Mouse (Mus musculus) cerebellum, adult 8-10 months (tissue): ENCODE data around the gene Lypd3.
"Not testable (repeated sequence)": the region's sequence is repeated elsewhere in the genome, so short reads cannot be mapped to it uniquely, and the experiment has no call there.

Experiments
- DNase-seq: peaks from one replicate; pipeline ENCODE4 v3.0.0; 2022

The Lypd3 gene

GRCm38 (mm10) chr7:24614816-24615215, 21.5 kb upstream of the Lypd3 start:
- DNase-seq: no peak

- no peak for DNase-seq
Observed at GRCm38 (mm10) chr7:24617763-24618162, 18.6 kb upstream of the Lypd3 start.

DNA sequence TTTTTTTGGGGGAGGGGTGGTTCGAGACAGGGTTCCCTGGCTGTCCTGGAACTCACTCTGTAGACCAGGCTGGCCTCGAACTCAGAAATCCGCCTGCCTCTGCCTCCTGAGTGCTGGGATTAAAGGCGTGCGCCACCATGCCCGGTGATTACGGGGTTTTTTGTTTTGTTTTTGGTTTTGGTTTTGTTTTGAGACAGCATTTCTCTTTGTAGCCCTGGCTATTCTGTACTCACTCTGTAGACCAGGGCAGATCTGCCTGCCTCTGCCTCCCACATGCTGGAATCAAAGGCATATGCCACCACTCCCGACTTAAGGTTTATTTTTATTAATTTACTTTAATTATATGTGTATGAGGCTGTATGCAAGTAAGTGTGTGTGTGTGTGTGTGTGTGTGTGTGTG, 18.0 kb upstream of the Lypd3 start:
- DNase-seq: not testable (repeated sequence)

DNA sequence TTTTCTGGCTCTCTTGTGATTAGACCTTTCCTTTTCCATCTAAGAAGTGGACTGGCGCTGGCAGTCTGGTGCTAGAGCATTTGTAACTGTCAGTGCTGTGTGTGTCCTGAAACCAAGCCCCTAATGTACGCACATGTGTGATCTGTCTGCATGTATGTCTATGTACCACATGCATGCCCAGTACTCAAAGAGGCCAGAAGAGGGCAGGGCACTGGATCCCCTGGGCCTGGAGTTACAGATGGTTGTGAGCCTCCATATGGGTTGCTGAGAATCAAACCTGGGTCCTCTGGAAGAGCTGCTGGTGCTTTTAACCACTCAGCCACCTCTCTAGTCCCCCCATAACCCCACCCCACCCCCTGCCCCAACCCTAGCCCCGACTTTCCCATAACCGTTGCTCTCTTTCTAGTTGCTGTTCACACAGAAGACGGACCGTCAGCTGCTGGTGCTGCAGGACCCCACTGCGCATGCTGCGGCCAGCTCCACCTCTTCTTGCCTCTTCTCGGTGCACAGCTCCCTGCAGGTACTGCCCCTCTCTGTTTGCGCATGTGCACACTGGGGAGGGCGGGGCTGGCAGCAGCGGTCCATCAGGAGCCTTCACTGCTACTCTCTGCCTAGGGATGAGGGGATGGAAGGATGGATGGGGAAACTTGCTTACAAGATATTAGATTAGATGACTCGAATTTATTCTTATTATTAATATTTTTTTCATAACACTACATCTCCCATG, 16.5 kb upstream of the Lypd3 start:
- no peak for DNase-seq

DNA sequence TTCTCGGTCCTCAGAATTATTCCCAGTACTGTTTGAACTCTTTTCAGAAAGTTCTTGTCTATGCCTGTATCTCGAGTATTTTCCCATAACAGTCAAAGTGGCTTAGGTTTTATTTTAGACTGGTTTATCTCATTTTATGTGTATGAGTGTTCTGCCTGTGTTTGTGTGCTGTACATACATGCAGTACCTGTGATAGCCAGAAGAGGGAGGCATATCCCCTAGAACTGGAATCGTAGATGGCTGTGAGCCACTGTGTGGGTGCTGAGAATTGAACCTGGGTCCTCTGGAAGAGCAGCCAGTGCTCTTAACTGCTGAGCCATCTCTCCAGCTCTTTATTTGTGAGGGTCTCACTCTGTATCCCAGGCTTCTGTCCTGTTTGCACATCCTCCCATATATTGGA, 15.2 kb upstream of the Lypd3 start:
- no peak for DNase-seq

GRCm38 (mm10) chr7:24622967-24623366, 13.4 kb upstream of the Lypd3 start:
- no peak for DNase-seq

DNA sequence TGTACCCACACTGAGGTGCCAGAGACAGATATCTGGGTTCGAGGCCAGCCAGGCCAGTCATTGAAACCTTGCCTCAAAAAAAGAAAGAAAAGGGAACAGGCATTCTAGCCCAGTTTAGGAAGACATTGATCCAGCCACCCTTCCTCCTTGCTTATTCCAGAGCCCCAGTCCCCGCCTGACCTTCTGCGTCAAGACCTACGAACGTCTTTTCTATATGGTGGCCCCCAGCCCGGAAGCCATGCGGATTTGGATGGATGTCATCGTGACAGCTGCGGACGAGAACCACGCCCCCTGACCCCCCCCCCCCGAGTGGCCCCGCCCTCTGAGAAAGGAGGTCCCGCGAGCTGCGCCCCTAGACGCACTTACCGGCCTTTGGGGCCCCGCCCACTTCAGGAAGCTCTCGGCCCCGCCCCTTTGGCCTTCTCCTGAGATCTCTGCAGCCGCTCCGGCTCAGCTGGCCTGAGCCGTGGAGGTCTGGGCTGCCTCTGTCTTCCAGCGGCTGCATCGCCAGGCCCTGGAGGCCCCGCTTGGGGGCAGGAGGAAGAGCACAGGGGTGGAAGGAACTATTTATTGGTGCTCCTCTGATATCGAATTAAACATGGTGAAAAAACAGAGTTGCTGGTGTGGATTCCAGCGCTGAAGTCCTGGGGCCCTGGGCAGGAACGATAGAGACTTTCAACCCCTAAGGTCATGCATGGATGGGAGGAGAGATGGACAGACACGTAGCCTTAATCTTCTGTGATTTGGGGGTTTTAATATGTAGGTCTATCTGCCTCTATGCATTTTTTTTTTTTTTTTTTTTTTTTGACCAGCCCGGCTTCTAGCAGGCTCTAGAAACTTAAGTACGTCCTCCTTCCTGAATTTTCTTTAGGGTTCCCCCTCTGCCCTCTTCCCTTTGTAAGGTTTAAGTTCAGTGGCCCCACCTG, 7.4 kb upstream of the Lypd3 start:
- peak; percentile 26 for DNase-seq

- DNase-seq: no peak
Observed at GRCm38 (mm10) chr7:24629672-24630071, 6.7 kb upstream of the Lypd3 start.

- no peak for DNase-seq
Observed at GRCm38 (mm10) chr7:24630116-24630880, 6.1 kb upstream of the Lypd3 start.

DNA sequence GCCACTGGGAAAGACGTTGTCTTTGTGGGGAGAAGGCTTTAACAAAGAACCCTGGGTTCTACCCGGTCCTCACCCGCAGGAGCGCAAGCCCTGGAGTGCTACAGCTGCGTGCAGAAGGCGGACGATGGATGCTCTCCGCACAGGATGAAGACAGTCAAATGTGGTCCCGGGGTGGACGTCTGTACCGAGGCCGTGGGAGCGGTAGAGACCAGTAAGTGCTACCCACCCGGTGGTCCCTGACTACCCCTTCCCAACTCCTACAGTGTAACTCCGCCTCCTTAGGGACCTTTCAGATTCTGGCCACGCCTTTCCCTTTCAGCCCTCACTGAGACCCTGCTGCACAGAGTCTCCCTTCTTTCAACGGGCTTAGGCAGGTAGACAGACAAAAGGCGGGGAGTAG, 696 bp downstream of the Lypd3 start:
- no peak for DNase-seq

- DNase-seq: no peak
Observed at GRCm38 (mm10) chr7:24638026-24638856, 1.9 kb downstream of the Lypd3 start.

DNA sequence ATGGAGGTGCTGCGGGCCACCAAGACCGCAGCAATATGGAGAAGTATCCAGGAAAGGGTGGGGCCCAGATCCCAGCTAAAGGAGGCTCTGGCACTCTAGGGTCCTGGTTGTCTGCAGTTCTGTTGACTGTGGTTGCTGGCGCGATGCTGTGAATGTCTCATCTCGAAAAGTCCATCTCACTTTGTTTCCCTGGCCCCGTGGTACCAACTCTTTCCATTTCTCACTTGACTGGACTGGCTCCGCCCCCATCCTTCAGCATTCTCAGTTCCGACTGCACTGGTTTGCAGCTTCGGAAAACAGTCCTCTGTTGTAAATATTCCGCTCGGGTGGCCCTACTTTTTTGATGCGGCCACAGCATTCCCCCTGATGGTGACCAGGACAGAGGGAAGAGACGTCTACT, 4.1 kb downstream of the Lypd3 start:
- no peak for DNase-seq

- no peak for DNase-seq
Observed at GRCm38 (mm10) chr7:24642491-24642890, 6.1 kb downstream of the Lypd3 start.

GRCm38 (mm10) chr7:24644492-24644891, 8.1 kb downstream of the Lypd3 start:
- no peak for DNase-seq

DNA sequence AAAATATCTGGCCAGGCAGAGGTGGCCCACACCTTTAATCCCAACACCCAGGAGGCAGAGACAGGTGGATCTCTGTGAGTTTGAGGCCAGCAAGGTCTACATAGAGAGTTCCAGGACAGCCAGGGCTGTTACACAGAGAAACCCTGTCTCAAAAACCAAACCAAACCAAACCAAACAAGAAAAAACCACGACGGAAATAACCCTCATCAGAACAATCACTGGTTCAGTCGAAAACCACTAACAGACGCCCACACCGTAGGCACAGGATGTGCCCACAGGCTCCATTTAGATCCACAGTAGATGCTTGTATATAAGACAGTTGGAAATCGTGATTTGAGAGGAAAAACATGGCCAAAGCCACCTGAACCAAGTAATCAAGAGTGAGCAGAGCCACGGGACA, 8.6 kb downstream of the Lypd3 start:
- no peak for DNase-seq

GRCm38 (mm10) chr7:24646486-24646885, 10.1 kb downstream of the Lypd3 start:
- DNase-seq: no peak

DNA sequence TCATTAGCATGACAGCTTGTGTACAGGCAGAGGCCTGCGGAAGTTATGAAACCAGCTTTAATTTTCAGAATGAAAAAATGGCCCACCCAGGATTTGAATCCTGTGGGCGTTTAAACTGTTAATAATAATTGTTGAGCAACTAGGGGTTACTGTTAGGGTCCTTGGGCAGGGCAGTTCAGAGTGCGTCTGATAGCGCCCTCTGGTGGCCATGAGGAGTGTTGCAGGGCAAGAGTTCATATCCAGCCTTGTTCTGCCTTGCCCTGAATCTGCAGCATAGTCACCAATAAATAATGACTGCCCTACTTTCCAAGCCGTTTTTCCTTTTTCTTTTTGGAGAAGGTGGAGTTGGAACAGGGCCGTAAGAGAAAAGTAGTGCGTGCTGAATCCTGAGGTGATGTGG, 17.3 kb downstream of the Lypd3 start:
- DNase-seq: peak; percentile 37

- no peak for DNase-seq
Observed at GRCm38 (mm10) chr7:24659737-24660357, 23.5 kb downstream of the Lypd3 start.

- DNase-seq: no peak
Observed at GRCm38 (mm10) chr7:24661118-24661904, 25.0 kb downstream of the Lypd3 start.

DNA sequence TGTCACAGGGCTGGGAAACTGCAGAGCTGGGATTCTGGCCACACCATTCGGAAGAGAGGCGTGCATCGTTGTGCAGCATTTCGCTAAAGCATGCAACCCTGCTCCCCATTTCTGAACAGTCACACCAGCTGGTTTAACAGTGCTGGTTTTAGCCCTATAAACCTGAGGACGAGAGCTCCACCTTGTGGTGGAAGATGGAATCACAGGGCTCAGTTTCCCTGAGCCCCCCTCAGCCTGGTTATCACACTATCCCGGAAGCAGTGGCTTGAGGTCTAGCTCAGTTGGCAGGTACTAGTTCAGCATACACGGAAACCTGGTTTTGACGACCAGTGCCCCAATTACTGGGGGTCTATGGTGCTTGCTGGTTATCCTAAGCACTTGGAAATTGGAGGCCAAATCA, 26.2 kb downstream of the Lypd3 start:
- DNase-seq: peak; percentile 41

DNA sequence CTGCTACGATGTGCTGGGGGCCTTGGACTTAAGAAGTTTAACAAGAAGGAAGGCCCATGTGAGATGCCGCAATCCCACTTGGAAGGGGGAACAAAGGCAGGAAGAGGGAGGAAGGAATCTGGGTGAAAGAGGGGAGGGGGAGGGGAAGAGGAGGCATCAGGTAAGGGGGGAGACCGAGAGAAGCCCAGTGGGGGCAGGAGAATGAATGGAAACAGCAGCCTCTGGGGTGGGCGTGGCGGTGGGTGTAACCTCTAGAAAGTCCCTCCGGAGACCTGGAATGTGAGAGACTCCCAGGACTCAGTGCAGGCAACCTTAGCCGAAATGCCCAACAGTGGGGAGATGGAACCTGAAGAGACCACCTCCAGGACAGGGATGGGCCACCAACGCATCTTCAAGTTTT, 28.0 kb downstream of the Lypd3 start:
- DNase-seq: no peak
